Mouse (Mus musculus) limb, embryonic 15.5 days (tissue): ENCODE measurements around the gene Spcs2. TPM values are rescaled to one million over a fixed set of nuclear protein-coding genes. Genes with fewer than 3 reads are reported as not detected.

Experiments used
- ATAC-seq: fragments of 200-750 bp; cut with Nextera tagmentation; 2 replicates; pipeline ENCODE4 v1.8.0; 2017; ENCODE audit warnings: low read depth, moderate TSS enrichment; ENCODE audit not compliant: insufficient number of reproducible peaks, low FRiP score, low TSS enrichment
- H3K27ac ChIP-seq: fragments of 300-500 bp; sonication (generic); 2 replicates; pipeline ENCODE4 v1.5.1; 2015; ENCODE audit warnings: moderate library complexity, mild to moderate bottlenecking, inconsistent platforms
- H3K27me3 ChIP-seq: fragments of 300-500 bp; sonication (generic); 2 replicates; pipeline ENCODE4 v1.6.1; 2015; ENCODE audit warnings: inconsistent platforms
- H3K36me3 ChIP-seq: fragments of 300-500 bp; sonication (generic); 2 replicates; pipeline ENCODE4 v1.6.1; 2015; ENCODE audit warnings: inconsistent platforms
- H3K4me1 ChIP-seq: fragments of 300-500 bp; sonication (generic); 2 replicates; pipeline ENCODE4 v1.6.1; 2015; ENCODE audit warnings: inconsistent platforms
- H3K4me2 ChIP-seq: fragments of 300-500 bp; sonication (generic); 2 replicates; pipeline ENCODE4 v1.6.1; 2015; ENCODE audit warnings: mild to moderate bottlenecking, inconsistent platforms
- H3K4me3 ChIP-seq: fragments of 300-500 bp; sonication (generic); 2 replicates; pipeline ENCODE4 v1.5.1; 2015; ENCODE audit warnings: mild to moderate bottlenecking, inconsistent platforms
- H3K9ac ChIP-seq: fragments of 300-500 bp; sonication (generic); 2 replicates; pipeline ENCODE4 v1.6.1; 2015; ENCODE audit warnings: inconsistent platforms
- H3K9me3 ChIP-seq: fragments of 300-500 bp; sonication (generic); 2 replicates; pipeline ENCODE4 v1.6.1; 2016; ENCODE audit warnings: inconsistent platforms
- WGBS: fragments of 180-500 bp; shearing (Covaris S2); methylation state at CpG from one replicate; pipeline ENCODE4 v1.1.7; 2015; 5-methylcytosine and 5-hydroxymethylcytosine counted together
- polyA plus RNA-seq: library from polyadenylated mRNA; unstranded; fragments of >200 nt; fragmentation: Nextera tagmentation; extraction: Ambion mirVana; gene quantifications from 2 replicates; pipeline ENCODE4 v1.2.1, GENCODE M21; 2015

Spcs2 gene
- polyA plus RNA-seq, 1 experiment from 2014 or later = 338 TPM

DNA sequence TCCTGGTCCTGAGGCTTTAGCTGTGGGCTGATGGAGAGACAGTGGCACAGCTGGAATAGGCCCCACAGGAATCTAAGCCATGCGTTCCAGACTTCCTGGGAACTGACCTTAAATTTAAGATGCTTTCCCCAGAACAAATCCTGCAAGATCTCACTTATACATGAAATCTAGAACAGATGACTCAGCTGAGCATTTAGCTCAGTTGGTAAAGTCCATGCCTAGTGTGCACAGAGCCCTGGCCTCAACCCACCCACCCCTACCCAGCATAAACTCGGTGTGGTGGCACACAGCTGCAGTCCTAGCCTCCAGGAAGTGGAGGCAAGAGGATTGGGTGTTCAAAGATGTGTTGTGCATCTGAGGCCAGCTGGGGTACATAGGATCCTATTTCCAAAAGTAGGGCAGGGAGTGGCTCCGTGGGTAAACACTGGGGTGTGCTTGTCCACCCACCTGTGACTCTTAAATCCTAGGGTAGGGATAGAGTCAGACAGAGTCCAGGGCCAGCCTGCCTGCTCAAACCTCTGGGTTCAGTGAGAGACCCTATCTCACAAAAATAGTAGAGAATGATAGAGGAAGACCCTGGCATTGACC lies 27.0 kb upstream of the Spcs2 start:
- no peak overlapping the region for H3K27ac ChIP-seq
- H3K9ac ChIP-seq = no peak overlapping the region
- H3K4me1 ChIP-seq = 0 out of 2 replicates have a peak, but pooled peaks cover 3% of the 10 kb centered on the region
- no peaks in the 10 kb centered on the region for H3K36me3 ChIP-seq
- H3K4me2 ChIP-seq = no peak overlapping the region
- no peaks in the 10 kb centered on the region for H3K9me3 ChIP-seq
- 49% methylated on average over 3 of the region's 3 CpGs for WGBS
- H3K4me3 ChIP-seq = no peak overlapping the region
- ATAC-seq = no peak
- H3K27me3 ChIP-seq = no peaks in the 10 kb centered on the region

DNA sequence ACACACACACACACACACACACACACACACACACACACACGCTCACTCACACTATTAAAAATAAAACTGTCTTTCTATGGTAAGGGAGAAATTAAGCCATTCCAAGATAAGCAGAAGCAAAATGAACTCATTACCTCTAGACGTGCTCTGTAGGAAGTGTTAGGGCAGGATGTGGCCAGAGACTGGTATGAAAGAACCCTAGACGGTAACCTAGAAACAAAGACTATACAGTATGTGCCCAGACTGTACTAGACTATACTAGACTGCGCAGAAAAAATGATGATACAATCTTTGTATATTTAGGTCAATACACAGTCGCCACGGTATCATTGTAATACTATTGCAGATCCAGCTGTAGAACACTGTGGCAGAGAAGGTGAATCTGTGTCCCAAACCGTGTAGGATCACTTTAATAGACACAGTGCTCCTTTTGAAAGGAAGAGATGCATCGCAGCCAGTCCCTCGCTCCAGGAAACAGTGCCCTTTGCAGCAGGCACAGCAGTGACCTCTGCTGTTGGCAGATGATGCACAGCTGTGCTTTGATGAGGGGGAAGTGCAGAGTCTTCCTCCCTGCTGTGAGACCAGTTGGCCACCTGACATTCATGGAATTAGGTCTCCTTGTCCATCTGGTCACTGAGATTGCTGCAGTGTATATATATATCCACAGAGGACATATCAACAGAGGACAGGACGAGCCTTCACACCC lies 26.1 kb upstream of the Spcs2 start:
- Histone ChIP-seq H3K4me2 (no peak overlapping the region), H3K36me3 (no peaks in the 10 kb centered on the region), H3K27me3 (no peaks in the 10 kb centered on the region), H3K27ac (no peak overlapping the region), H3K4me1 (0 out of 2 replicates have a peak, but pooled peaks cover 3% of the 10 kb centered on the region), H3K9ac (no peak overlapping the region), H3K4me3 (no peak overlapping the region), H3K9me3 (no peaks in the 10 kb centered on the region)
- 41% methylated on average over 10 of the region's 10 CpGs for WGBS
- ATAC-seq = no peak

DNA sequence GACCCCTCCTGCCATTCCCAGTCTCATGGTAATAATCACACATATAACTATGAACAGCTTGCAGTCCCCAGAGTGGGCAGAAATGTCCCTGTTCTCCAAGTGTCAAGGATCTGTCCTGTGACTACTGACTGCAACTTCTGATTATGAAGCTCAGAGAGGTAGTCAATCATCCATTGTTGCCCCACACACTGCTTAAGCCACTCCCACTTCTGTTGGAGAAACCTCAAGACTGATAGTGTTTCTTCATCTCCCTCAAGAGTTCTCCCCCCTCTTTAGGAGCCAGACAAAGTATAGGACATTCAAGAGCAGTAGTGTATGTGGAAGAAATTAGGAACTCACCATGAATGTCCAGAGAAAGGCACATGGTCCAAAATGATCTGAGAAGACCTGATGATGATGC lies 24.5 kb upstream of the Spcs2 start:
- Histone ChIP-seq H3K36me3 (no peaks in the 10 kb centered on the region), H3K9me3 (no peaks in the 10 kb centered on the region), H3K27me3 (no peaks in the 10 kb centered on the region), H3K27ac (no peak overlapping the region), H3K4me2 (no peak overlapping the region), H3K9ac (no peak overlapping the region), H3K4me3 (no peak overlapping the region), H3K4me1 (0 out of 2 replicates have a peak, but pooled peaks cover 3% of the 10 kb centered on the region)
- ATAC-seq = no peak

DNA sequence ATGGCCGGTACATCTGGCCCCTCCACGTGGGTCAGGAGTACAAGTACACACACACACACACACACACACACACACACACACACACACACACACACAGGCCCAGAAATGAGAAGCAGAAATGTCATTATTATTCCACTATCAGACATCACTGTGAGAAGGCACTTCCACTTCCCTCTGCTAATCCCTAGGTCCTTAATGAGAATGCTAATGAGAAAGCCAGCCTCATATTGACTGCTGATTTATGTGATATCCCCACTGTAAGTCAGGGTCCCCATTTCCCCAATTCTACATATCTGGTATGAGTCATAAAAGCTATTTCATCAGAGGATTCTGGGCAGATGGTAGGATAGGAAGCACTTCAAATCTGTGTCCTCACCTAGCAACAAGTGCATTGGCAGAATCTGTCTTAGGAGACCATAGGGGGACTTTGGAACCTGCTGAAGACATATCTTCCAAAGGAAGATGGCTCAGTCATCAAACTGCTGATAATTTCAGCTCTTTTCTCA lies 24.0 kb upstream of the Spcs2 start:
- 94% methylated on average over 2 of the region's 2 CpGs for WGBS
- 0 out of 2 replicates have a peak, but pooled peaks cover 3% of the 10 kb centered on the region for H3K4me1 ChIP-seq
- no peaks in the 10 kb centered on the region for H3K9me3 ChIP-seq
- no peak overlapping the region for H3K4me3 ChIP-seq
- no peaks in the 10 kb centered on the region for H3K36me3 ChIP-seq
- no peak for ATAC-seq
- H3K9ac ChIP-seq = no peak overlapping the region
- no peaks in the 10 kb centered on the region for H3K27me3 ChIP-seq
- H3K4me2 ChIP-seq = no peak overlapping the region
- H3K27ac ChIP-seq = no peak overlapping the region

DNA sequence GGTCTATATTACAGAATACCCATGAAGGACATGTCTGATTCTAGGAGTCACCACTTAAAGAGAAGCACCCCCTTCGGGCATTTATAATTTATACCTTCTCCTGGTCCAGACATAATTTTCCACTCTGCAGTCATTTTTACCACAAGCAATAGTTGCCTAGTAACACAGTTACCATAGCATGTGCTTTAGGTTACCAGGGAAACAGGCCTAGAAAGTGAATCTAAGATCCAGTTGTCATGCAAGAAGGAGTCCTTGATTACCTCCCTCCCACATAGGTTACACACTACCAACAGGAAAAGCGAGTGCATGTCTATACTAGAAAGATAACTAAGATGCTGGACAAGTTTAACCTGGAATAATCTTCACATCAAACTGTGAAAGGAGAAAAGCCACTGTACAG lies 15.0 kb upstream of the Spcs2 start:
- Histone ChIP-seq H3K36me3 (no peaks in the 10 kb centered on the region), H3K27ac (no peak overlapping the region), H3K9me3 (no peaks in the 10 kb centered on the region), H3K4me2 (no peak overlapping the region), H3K27me3 (no peaks in the 10 kb centered on the region), H3K4me1 (no peaks in the 10 kb centered on the region), H3K9ac (no peak overlapping the region), H3K4me3 (no peak overlapping the region)
- 68% methylated on average over 2 of the region's 2 CpGs for whole genome bisulfite sequencing
- ATAC-seq = no peak

DNA sequence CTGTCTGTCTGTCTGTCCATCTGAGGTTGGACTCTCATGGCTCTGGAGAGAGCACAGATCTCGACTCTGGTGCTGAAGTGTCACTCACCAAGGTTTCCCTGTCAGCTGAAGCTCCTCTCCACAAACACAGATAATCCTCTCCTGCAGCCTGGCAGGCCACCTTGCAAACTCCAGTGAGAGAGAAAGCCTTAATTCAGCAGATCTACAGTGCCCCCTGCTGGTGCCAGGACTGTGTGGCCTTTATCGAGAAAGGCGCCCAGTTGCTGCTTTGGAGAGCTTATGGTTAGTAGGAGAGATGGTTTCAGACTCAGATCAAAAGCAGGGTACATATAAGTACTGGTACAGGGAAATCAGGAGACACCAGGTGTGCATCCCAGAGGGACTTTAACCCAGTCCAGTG lies 13.1 kb upstream of the Spcs2 start:
- no peak for ATAC-seq
- H3K27me3 ChIP-seq = no peaks in the 10 kb centered on the region
- H3K27ac ChIP-seq = no peak overlapping the region
- no peaks in the 10 kb centered on the region for H3K9me3 ChIP-seq
- no peak overlapping the region for H3K9ac ChIP-seq
- H3K36me3 ChIP-seq = no peaks in the 10 kb centered on the region
- no peaks in the 10 kb centered on the region for H3K4me1 ChIP-seq
- no peak overlapping the region for H3K4me2 ChIP-seq
- H3K4me3 ChIP-seq = no peak overlapping the region
- WGBS = 1% methylated on average over 3 of the region's 3 CpGs

DNA sequence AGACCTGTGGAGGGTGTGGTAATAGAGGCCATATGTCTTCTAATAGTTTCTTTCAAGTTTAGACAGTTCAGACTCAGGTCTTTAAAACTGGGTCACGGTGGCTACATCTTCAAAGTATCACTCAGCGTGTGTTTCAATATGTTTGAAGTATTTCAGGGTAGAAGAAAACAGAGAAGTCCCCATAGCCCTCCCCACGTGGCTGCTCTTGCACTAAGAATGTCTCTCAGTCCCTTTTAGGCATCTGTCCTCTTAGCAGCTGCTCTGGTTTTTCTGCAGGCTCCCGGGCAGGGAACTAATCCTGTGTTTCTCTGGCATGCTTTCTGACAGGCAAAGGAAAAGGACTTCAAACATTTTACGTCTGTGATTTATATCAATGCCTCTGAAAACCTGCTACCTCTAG lies 12.6 kb upstream of the Spcs2 start:
- H3K27ac ChIP-seq = no peak overlapping the region
- 23% methylated on average over 5 of the region's 5 CpGs for WGBS
- no peak overlapping the region for H3K4me3 ChIP-seq
- H3K27me3 ChIP-seq = no peaks in the 10 kb centered on the region
- no peak overlapping the region for H3K4me2 ChIP-seq
- H3K36me3 ChIP-seq = no peaks in the 10 kb centered on the region
- no peak overlapping the region for H3K9ac ChIP-seq
- no peaks in the 10 kb centered on the region for H3K4me1 ChIP-seq
- ATAC-seq = no peak
- no peaks in the 10 kb centered on the region for H3K9me3 ChIP-seq

DNA sequence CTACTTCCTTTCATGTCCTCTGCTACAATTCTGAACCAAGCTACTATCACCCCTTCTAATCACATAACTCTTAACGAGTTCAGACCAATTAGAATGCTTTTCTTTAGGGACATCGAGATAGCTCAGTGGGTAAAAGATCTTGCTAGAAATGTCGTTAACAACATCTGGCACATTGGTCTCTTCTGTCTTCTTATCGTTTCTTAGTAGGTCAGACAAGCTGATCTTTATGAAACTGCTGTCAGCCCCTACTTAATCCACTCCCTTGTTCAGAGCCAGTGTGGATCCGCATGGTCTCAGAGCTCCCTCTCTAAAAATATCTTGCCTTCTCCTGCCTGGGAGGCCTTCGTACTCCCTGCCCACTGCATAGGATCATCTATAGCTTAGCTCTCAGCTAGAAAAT lies 10.7 kb upstream of the Spcs2 start:
- Histone ChIP-seq H3K36me3 (no peaks in the 10 kb centered on the region), H3K4me1 (no peaks in the 10 kb centered on the region), H3K27me3 (no peaks in the 10 kb centered on the region), H3K9me3 (no peaks in the 10 kb centered on the region), H3K4me3 (no peak overlapping the region), H3K27ac (no peak overlapping the region), H3K9ac (no peak overlapping the region), H3K4me2 (no peak overlapping the region)
- no peak for ATAC-seq
- 60% methylated on average over 6 of the region's 6 CpGs for WGBS

DNA sequence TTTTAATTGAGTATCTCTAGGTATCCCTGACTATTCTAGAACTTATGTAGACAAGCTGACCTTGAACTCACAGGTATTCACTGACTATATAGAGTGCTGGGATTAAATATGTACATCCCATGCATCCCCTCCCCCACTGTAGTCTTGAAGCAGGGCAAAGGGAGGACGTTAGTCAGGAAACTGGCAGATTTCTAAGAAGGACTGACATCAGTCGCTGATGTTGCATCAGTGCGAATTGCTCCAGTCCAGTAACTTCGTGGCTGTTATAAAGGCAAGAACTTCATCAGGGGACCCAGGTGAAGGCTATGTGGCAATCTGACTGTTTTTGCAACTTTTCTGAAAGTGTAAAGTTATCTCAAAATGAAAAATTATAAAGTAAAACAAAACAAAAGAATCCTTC lies 6.0 kb upstream of the Spcs2 start:
- H3K4me2 ChIP-seq = no peak overlapping the region
- ATAC-seq = no peak

DNA sequence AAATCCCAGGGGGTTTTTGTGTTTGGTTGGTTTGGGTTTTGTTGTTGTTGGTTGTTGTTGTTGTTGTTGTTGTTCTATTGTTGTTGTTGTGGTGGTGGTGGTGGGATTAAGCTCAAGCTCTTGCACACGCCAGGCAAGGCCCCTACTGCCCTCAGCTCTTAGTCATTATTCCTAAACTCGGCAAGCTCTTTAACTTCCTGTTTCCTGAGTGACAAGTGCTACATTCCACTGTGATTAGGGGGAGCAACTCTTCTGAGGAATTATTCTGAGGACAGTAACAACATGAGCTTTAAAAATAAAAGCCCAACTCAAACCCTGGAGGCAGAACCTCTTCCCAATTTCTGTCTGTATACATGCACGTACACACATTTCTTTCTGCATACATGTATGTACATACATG lies 2.0 kb upstream of the Spcs2 start:
- 35% methylated on average over 3 of the region's 3 CpGs for WGBS
- no peak overlapping the region for H3K27ac ChIP-seq
- no peaks in the 10 kb centered on the region for H3K9me3 ChIP-seq
- no peaks in the 10 kb centered on the region for H3K4me1 ChIP-seq
- no peak overlapping the region for H3K4me3 ChIP-seq
- ATAC-seq = no peak
- H3K4me2 ChIP-seq = no peak overlapping the region
- no peaks in the 10 kb centered on the region for H3K27me3 ChIP-seq
- H3K36me3 ChIP-seq = no peaks in the 10 kb centered on the region
- no peak overlapping the region for H3K9ac ChIP-seq

More for the DNA sequence above, 6.0 kb upstream of the Spcs2 start:
- Histone ChIP-seq H3K9ac (no peak overlapping the region), H3K27me3 (no peaks in the 10 kb centered on the region), H3K4me3 (no peak overlapping the region), H3K27ac (no peak overlapping the region), H3K36me3 (no peaks in the 10 kb centered on the region), H3K9me3 (no peaks in the 10 kb centered on the region), H3K4me1 (no peaks in the 10 kb centered on the region)
- 72% methylated on average over 4 of the region's 4 CpGs for WGBS

DNA sequence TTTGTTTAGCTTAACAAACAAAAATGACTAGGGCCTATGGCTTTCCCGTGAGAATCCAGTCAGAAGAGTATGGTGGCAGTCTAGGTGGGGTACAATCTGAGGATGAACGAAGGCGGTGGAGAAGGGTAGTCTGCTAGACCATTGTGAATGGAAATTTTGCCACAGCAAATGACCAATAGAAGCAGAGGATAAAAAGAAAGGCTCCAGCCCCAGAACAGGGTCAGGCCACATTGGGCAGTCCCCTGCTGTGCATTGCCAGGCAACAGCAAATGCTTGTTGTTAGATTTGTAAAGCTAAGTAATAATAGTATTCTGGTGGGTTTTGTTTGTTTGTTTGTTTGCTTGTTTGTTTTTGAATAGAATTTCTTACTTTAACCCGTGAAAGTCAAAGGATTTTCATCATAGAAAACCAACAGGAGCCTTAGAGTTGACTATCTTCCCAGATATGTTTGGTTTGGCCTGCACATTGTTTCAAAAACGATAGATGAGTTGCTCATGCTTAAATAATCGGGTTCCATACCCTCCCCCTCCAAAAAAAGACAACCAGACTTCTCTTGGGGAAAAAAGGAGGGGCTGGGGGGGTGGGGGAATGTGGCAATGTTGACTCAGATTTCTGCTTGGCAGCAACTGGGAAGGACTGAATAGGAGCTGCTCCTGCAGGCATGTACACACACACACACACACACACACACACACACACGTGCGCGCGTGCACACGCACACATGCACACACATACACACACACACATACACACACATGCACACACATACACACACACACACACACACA lies 1.2 kb upstream of the Spcs2 start:
- H3K4me3 ChIP-seq = no peak overlapping the region
- no peak overlapping the region for H3K9ac ChIP-seq
- no peaks in the 10 kb centered on the region for H3K36me3 ChIP-seq
- WGBS = 76% methylated on average over 11 of the region's 11 CpGs
- no peak overlapping the region for H3K4me2 ChIP-seq
- no peak overlapping the region for H3K27ac ChIP-seq
- ATAC-seq = no peak
- H3K27me3 ChIP-seq = no peaks in the 10 kb centered on the region
- no peaks in the 10 kb centered on the region for H3K4me1 ChIP-seq
- H3K9me3 ChIP-seq = no peaks in the 10 kb centered on the region
